Mouse (Mus musculus) adrenal gland, adult 18-20 months (tissue): ENCODE measurements at regions not wholly inside any gene's neighbourhood (a gene's known extent, or its start where the extent isn't known, plus 50 kb on each side); places are given as distances from the start of the nearest gene placed in this dataset.

Source experiments
- DNase-seq, 2 experiments: peaks; one replicate each; pipeline ENCODE4 v3.0.0; 2021 to 2022; ENCODE audit warnings: low spot score in 2 of 2

DNA sequence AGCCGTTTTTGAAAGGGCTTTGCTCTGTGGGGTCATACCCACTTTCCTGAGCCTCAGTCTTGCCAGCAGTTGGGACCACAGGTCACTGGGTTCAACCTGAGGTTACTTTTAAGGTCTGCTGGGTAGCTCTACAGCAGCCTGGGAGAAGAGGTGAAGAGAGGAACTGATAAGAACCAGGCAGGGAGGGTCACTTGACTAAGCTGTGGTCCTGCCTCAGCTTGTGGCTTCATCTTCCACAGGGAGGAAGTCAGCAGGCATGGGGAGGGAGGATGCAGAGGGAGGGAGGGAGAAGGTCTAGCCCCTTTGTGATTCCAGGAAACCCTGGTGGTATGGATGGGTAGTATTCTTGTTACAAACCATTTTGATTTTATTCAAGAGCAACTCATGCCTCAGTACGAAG is 59.9 kb upstream of the Lrpap1 start:
- no peak for DNase-seq

DNA sequence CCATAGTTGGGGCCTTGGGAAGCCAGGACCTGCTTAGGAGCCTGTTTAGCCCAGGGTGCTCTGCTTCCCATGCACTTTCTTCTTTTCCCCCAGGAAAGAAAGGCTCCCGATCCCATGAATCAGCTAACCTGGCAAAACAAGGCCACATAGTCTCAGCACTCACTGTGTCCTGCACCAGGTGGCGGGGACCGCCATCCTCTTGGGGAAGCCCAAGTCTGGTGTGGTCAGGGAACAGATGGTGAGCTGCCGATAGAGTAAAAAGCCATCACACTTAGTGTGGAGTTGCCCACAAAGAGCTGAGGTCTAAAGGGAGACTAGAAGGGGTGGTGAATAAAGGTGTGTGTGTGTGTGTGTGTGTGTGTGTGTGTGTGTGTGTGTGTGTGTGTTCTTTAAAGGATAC is 57.0 kb upstream of the Lrpap1 start:
- no peak for DNase-seq

DNA sequence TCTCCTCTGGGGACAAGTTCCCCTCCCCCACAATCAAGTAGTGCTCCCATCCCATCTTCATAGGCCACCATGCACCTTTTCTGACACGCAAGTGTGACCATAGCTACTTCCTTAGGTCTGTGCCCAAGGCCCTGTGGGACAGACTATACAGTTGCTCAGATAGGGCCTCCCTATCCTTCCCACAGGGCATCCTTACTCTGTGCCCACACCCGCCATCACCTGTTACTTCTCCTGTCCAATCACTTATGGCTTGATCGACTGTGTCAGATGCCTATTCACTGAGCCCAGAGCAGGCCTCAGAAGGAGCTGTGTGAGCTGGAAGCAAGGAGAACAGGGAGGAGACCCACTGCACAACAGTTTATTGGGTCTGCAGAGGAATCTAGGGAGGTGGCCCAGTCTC is 56.6 kb upstream of the Lrpap1 start:
- no peak for DNase-seq

DNA sequence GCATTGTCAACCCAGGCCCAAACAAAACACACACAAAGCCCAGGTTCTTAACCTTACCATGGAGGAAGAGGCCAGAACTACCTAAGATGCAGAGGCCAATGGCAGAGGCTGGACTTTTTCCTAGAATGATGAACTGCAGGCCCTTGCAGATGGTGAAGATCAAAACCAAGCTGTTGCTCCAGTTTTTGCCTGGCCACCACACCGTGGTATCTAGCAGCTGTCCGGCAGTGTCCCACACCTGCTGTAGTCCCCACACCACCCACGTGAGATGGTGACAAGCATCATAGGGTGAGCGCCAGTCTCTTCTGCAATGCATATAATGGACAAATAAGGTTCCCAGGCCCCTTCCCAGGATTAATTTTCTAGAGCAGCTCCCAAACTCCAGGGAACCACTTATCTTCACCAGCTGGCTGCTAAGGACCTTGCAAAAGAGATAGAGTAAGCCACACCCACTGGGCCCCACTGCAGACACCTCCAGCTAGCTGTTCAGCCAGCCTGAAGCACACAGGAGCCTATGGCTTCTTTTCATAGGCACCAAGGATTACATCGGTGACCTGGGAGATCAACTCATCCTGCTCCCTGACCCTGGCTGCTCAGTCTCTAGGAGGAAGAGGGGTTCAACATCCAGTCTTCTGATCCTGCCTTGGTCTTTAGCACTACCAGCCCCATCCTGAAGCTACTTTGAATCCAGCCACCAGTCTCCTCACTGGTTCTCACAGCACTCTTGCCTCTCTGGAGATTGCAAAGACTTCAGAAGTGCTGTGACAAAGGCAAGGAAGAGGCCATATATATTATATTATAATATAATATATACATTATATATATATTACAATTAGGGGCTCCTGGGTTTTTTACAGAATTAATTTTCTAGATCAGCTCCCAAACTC is 55.6 kb upstream of the Lrpap1 start:
- no peak for DNase-seq

DNA sequence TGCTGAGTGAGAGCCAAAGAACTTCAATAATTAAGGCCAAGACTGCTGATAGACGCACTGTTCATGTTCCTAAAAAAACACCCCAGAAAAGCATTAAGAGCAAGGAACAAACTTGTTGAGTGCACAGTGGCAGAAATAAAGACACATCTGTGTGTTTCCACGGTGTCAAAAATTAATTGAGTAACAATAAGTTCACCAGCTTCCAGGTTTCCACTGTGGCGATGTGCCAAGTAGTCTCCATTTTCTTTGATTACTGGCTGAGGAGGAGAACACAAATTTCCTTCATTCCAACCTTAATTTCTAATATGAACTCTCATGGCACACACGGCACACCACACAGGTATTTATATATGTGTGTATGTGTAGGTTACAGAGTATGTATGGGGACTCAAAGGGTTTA is 54.3 kb upstream of the Lrpap1 start:
- no peak for DNase-seq

DNA sequence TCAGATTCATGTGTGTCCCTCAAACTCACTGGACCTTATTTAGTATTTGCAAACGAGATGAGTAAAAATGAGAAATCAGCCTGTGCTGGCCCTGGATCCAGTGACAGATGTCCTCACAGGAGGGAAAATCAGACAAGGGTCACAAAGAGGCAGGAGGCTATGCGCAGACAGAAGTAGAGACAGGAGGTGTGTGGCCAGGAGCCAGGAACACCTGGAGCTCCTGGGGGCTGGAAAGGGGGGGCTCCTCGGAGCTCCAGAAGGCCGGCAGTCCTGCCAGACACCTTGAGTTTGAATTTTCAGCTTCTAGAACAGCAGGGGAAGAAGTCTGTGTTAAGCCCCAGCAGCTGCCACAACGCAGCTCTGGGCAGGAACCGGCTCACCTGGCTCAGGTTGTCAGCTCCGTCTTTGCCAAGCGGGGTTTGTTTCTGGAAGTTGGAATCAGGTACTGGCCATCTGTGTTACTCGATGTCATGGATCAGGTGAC is 53.7 kb upstream of the Lrpap1 start:
- DNase-seq = no peak

DNA sequence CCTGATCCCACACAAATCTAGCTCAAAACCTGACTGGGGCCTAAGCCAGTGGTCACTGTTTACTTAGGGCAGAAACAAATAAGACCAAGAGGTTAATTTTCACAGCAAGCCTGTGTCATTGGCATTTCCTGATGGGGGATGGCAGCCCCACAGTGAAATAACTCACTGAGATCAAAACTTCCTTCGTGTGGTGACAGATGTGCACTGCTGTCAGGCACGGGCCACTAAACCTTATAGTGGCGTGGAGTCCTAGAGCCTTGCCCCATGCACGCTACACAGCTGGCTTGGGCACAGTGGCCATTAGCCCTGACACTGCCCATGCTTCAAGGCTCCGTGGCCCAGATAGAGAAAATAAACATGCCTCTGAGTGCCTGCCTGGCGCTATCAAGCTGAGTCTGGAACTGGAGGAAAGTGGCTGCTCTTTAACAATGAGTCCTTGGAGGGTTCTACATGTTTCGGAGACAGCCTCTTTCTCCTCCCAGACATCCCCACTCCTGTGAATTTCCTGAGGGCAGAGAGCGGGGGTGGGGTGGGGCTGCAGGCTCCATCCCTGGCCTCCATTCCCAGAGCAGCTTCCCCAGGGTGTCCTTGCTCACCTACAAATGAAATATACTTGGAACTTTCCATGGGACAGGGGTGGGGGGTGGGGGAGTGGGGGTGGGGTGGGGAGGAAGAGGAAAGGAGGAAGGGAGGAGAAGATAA is 52.9 kb upstream of the Lrpap1 start:
- no peak for DNase-seq

DNA sequence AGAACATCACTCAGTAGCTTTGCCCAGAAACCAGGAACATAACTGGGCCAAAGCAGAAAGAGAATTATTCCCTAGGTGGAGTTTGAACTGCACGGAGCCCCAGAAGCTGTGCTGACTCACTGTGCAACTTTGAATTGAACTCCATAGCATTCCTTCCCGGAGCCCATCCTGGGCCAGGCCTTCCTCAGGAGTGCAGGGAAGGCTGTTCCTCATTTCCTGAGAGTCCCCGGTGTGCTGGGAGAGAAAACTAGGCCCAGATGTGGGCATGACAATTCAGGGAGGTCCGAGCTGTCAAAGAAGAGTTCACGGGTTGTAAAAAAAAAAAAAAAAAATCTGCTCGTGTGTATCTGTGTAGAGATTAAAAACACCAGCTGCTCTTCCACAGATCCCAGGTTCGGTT is 50.8 kb upstream of the Lrpap1 start:
- DNase-seq = no peak

DNA sequence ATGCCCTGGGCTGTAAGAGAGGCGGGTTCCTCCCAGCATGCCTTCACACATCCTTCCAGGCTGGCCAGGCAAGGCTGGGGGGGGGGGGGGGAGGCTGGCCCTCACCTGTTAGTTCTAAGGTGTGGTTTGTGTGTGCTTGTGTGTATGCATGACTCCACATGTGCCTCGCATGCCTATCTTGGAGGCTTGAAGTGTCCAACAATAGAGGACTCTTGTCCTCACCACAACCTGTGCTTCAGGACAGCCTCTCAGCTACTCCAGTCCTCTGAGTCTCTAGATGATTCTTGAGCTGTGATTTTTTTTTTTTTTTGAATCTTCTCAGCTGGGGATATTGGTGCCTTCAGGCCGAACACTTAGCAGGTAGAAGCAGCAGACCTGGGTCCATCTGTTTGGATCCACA is 50.2 kb upstream of the Lrpap1 start:
- no peak for DNase-seq
